Mouse (Mus musculus) forebrain, embryonic 13.5 days (tissue): ENCODE results near the gene Trabd2b. TPM values are rescaled to one million over a fixed set of nuclear protein-coding genes. Genes with fewer than 3 reads are reported as not detected.

Experiments used
- ATAC-seq: fragments of 200-750 bp; cut with Nextera tagmentation; 2 replicates; pipeline ENCODE4 v1.8.0; 2017
- H3K27ac ChIP-seq: fragments of 300-500 bp; sonication (generic); 2 replicates; pipeline ENCODE4 v1.5.1; 2015; ENCODE audit warnings: inconsistent platforms, mild to moderate bottlenecking, moderate library complexity
- H3K27me3 ChIP-seq: fragments of 300-500 bp; sonication (generic); 2 replicates; pipeline ENCODE4 v1.6.1; 2015; ENCODE audit warnings: mild to moderate bottlenecking, inconsistent platforms
- H3K36me3 ChIP-seq: fragments of 300-500 bp; sonication (generic); 2 replicates; pipeline ENCODE4 v1.6.1; 2015; ENCODE audit warnings: mild to moderate bottlenecking, inconsistent platforms; ENCODE audit not compliant: poor library complexity, severe bottlenecking
- H3K4me1 ChIP-seq: fragments of 300-500 bp; sonication (generic); 2 replicates; pipeline ENCODE4 v1.6.1; 2015; ENCODE audit warnings: inconsistent platforms
- H3K4me2 ChIP-seq: fragments of 300-500 bp; sonication (generic); 2 replicates; pipeline ENCODE4 v1.6.1; 2015; ENCODE audit warnings: inconsistent platforms, mild to moderate bottlenecking, moderate library complexity
- H3K4me3 ChIP-seq: fragments of 300-500 bp; sonication (generic); 2 replicates; pipeline ENCODE4 v1.5.1; 2015; ENCODE audit warnings: mild to moderate bottlenecking, inconsistent platforms
- H3K9ac ChIP-seq: fragments of 300-500 bp; sonication (generic); 2 replicates; pipeline ENCODE4 v1.6.1; 2015; ENCODE audit warnings: mild to moderate bottlenecking, inconsistent platforms
- H3K9me3 ChIP-seq: fragments of 300-500 bp; sonication (generic); replicated peaks from 2 replicates; pipeline ENCODE4 v1.6.1; 2016; ENCODE audit warnings: inconsistent platforms
- WGBS: fragments of 180-500 bp; shearing (Covaris S2); methylation state at CpG from one replicate; pipeline ENCODE4 v1.1.7; 2015; 5-methylcytosine and 5-hydroxymethylcytosine counted together
- polyA plus RNA-seq: library from polyadenylated mRNA; unstranded; fragments of >200 nt; fragmentation: Nextera tagmentation; extraction: Ambion mirVana; gene quantifications from 2 replicates; pipeline ENCODE4 v1.2.1, GENCODE M21; 2015

Gene Trabd2b
- polyA plus RNA-seq, 1 experiment from 2014 or later = 0.27 TPM

- Histone ChIP-seq H3K27me3 (no peaks in the 10 kb centered on the region), H3K36me3 (no peaks in the 10 kb centered on the region), H3K9me3 (no peaks in the 10 kb centered on the region), H3K4me1 (peaks cover 23% of the 10 kb centered on the region), H3K4me2 (no peak overlapping the region), H3K9ac (no peak overlapping the region), H3K27ac (no peak overlapping the region; the same call in 1 of the 2 replicates), H3K4me3 (no peak overlapping the region)
- ATAC-seq = peak; percentile 50; the same call in 1 of the 2 replicates
- 13% methylated on average over 5 of the region's 5 CpGs for WGBS
Measured at GRCm38 (mm10) chr4:114481518-114481917, 75.0 kb downstream of the Trabd2b start.

GRCm38 (mm10) chr4:114484173-114484572 is 77.6 kb downstream of the Trabd2b start:
- peaks cover 19% of the 10 kb centered on the region for H3K4me1 ChIP-seq
- 86% methylated on average over 2 of the region's 2 CpGs for WGBS
- H3K9me3 ChIP-seq = no peaks in the 10 kb centered on the region
- H3K27ac ChIP-seq = no peak overlapping the region
- no peaks in the 10 kb centered on the region for H3K36me3 ChIP-seq
- H3K4me2 ChIP-seq = no peak overlapping the region
- no peak for ATAC-seq
- H3K9ac ChIP-seq = no peak overlapping the region
- H3K4me3 ChIP-seq = no peak overlapping the region
- no peaks in the 10 kb centered on the region for H3K27me3 ChIP-seq

- WGBS = 67% methylated on average over 5 of the region's 5 CpGs
- H3K4me1 ChIP-seq = peaks cover 19% of the 10 kb centered on the region
- ATAC-seq = no peak
Measured at GRCm38 (mm10) chr4:114485996-114486395, 79.5 kb downstream of the Trabd2b start.

GRCm38 (mm10) chr4:114486885-114487531 is 80.5 kb downstream of the Trabd2b start:
- Histone ChIP-seq H3K4me1 (peaks cover 10% of the 10 kb centered on the region), H3K36me3 (no peaks in the 10 kb centered on the region), H3K27ac (no peak overlapping the region), H3K9ac (no peak overlapping the region), H3K27me3 (no peaks in the 10 kb centered on the region), H3K9me3 (no peaks in the 10 kb centered on the region), H3K4me3 (no peak overlapping the region), H3K4me2 (no peak overlapping the region)
- ATAC-seq = peak; percentile 36; the same call in 1 of the 2 replicates
- 45% methylated on average over 2 of the region's 2 CpGs for WGBS

More at GRCm38 (mm10) chr4:114485996-114486395, 79.5 kb downstream of the Trabd2b start:
- no peak overlapping the region for H3K27ac ChIP-seq
- no peaks in the 10 kb centered on the region for H3K36me3 ChIP-seq
- H3K9me3 ChIP-seq = no peaks in the 10 kb centered on the region
- H3K27me3 ChIP-seq = no peaks in the 10 kb centered on the region
- H3K4me3 ChIP-seq = no peak overlapping the region
- no peak overlapping the region for H3K9ac ChIP-seq
- H3K4me2 ChIP-seq = no peak overlapping the region

- H3K4me1 ChIP-seq = peaks cover 7% of the 10 kb centered on the region; the same call in 1 of the 2 replicates
- H3K9me3 ChIP-seq = no peaks in the 10 kb centered on the region
- no peak overlapping the region for H3K4me2 ChIP-seq
- no peak overlapping the region for H3K27ac ChIP-seq
- ATAC-seq = no peak
- H3K36me3 ChIP-seq = no peaks in the 10 kb centered on the region
- no peaks in the 10 kb centered on the region for H3K27me3 ChIP-seq
- no peak overlapping the region for H3K9ac ChIP-seq
- no peak overlapping the region for H3K4me3 ChIP-seq
- whole genome bisulfite sequencing = 86% methylated on average over 3 of the region's 3 CpGs
Measured at GRCm38 (mm10) chr4:114487701-114488100, 81.2 kb downstream of the Trabd2b start.

GRCm38 (mm10) chr4:114492157-114492556 is 85.6 kb downstream of the Trabd2b start:
- H3K36me3 ChIP-seq = no peaks in the 10 kb centered on the region
- H3K4me1 ChIP-seq = peaks cover 2% of the 10 kb centered on the region; the same call in 1 of the 2 replicates
- no peak overlapping the region for H3K4me3 ChIP-seq
- no peaks in the 10 kb centered on the region for H3K27me3 ChIP-seq
- H3K9me3 ChIP-seq = no peaks in the 10 kb centered on the region
- ATAC-seq = no peak
- 86% methylated on average over 4 of the region's 4 CpGs for WGBS
- H3K9ac ChIP-seq = no peak overlapping the region
- no peak overlapping the region for H3K4me2 ChIP-seq
- no peak overlapping the region for H3K27ac ChIP-seq

- H3K4me2 ChIP-seq = no peak overlapping the region
- H3K27ac ChIP-seq = no peak overlapping the region
- H3K9ac ChIP-seq = no peak overlapping the region
- ATAC-seq = no peak
- H3K4me3 ChIP-seq = no peak overlapping the region
- H3K36me3 ChIP-seq = no peaks in the 10 kb centered on the region
- 82% methylated on average over 2 of the region's 2 CpGs for WGBS
- no peaks in the 10 kb centered on the region for H3K27me3 ChIP-seq
- no peaks in the 10 kb centered on the region for H3K9me3 ChIP-seq
- no peaks in the 10 kb centered on the region for H3K4me1 ChIP-seq
Measured at GRCm38 (mm10) chr4:114494035-114494434, 87.5 kb downstream of the Trabd2b start.

- Histone ChIP-seq H3K9me3 (no peaks in the 10 kb centered on the region), H3K4me2 (no peak overlapping the region), H3K9ac (no peak overlapping the region), H3K36me3 (no peaks in the 10 kb centered on the region), H3K4me3 (no peak overlapping the region), H3K27ac (no peak overlapping the region), H3K27me3 (no peaks in the 10 kb centered on the region), H3K4me1 (no peaks in the 10 kb centered on the region)
- ATAC-seq = no peak
- 66% methylated on average over 4 of the region's 4 CpGs for WGBS
Measured at GRCm38 (mm10) chr4:114495688-114496426, 89.3 kb downstream of the Trabd2b start.

- 92% methylated on average over 1 of the region's 1 CpGs for WGBS
- Histone ChIP-seq H3K9ac (no peak overlapping the region), H3K27ac (no peak overlapping the region), H3K4me1 (no peaks in the 10 kb centered on the region), H3K36me3 (no peaks in the 10 kb centered on the region), H3K4me2 (no peak overlapping the region), H3K27me3 (no peaks in the 10 kb centered on the region), H3K4me3 (no peak overlapping the region), H3K9me3 (no peaks in the 10 kb centered on the region)
- no peak for ATAC-seq
Measured at GRCm38 (mm10) chr4:114499650-114500049, 93.1 kb downstream of the Trabd2b start.

GRCm38 (mm10) chr4:114500317-114500716 is 93.8 kb downstream of the Trabd2b start:
- no peaks in the 10 kb centered on the region for H3K27me3 ChIP-seq
- no peaks in the 10 kb centered on the region for H3K9me3 ChIP-seq
- no peaks in the 10 kb centered on the region for H3K36me3 ChIP-seq
- no peak overlapping the region for H3K27ac ChIP-seq
- no peak overlapping the region for H3K4me2 ChIP-seq
- H3K4me3 ChIP-seq = no peak overlapping the region
- no peaks in the 10 kb centered on the region for H3K4me1 ChIP-seq
- no peak for ATAC-seq
- H3K9ac ChIP-seq = no peak overlapping the region
- WGBS = 82% methylated on average over 7 of the region's 7 CpGs

GRCm38 (mm10) chr4:114501048-114501447 is 94.5 kb downstream of the Trabd2b start:
- H3K4me2 ChIP-seq = no peak overlapping the region
- no peaks in the 10 kb centered on the region for H3K9me3 ChIP-seq
- H3K27me3 ChIP-seq = no peaks in the 10 kb centered on the region
- 94% methylated on average over 1 of the region's 1 CpGs for whole genome bisulfite sequencing
- H3K27ac ChIP-seq = no peak overlapping the region
- no peaks in the 10 kb centered on the region for H3K4me1 ChIP-seq
- H3K36me3 ChIP-seq = no peaks in the 10 kb centered on the region
- no peak overlapping the region for H3K4me3 ChIP-seq
- no peak overlapping the region for H3K9ac ChIP-seq
- no peak for ATAC-seq

GRCm38 (mm10) chr4:114501611-114502010 is 95.1 kb downstream of the Trabd2b start:
- 88% methylated on average over 4 of the region's 4 CpGs for WGBS
- H3K9me3 ChIP-seq = no peaks in the 10 kb centered on the region
- no peak overlapping the region for H3K9ac ChIP-seq
- no peak overlapping the region for H3K4me3 ChIP-seq
- H3K27ac ChIP-seq = no peak overlapping the region
- H3K4me1 ChIP-seq = no peaks in the 10 kb centered on the region
- H3K36me3 ChIP-seq = no peaks in the 10 kb centered on the region
- no peak for ATAC-seq
- no peaks in the 10 kb centered on the region for H3K27me3 ChIP-seq
- H3K4me2 ChIP-seq = no peak overlapping the region
